Mouse (Mus musculus) testis, adult 2 months (tissue): Measurements from ENCODE around the gene 2310061I04Rik. TPM values are rescaled to one million over a fixed set of nuclear protein-coding genes. Genes with fewer than 3 reads are reported as not detected.

Source experiments
- H3K27ac ChIP-seq: fragments of 200-500 bp; 2 replicates; pipeline ENCODE4 v1.5.1; 2012; ENCODE audit warnings: low read depth, low read length; ENCODE audit not compliant: control insufficient read depth, insufficient read depth
- H3K27me3 ChIP-seq: fragments of 200-500 bp; 2 replicates; pipeline ENCODE4 v1.6.1; 2012; ENCODE audit warnings: mild to moderate bottlenecking, low read length, moderate library complexity; ENCODE audit not compliant: control insufficient read depth, insufficient read depth
- H3K36me3 ChIP-seq: fragments of 200-500 bp; 2 replicates; pipeline ENCODE4 v1.6.1; 2012; ENCODE audit warnings: mild to moderate bottlenecking, low read length; ENCODE audit not compliant: control insufficient read depth, insufficient read depth
- H3K4me1 ChIP-seq: fragments of 200-500 bp; 2 replicates; pipeline ENCODE4 v1.6.1; 2012; ENCODE audit warnings: low read length; ENCODE audit not compliant: control insufficient read depth, insufficient read depth
- H3K4me3 ChIP-seq: fragments of 200-500 bp; 2 replicates; pipeline ENCODE4 v1.5.1; 2012; ENCODE audit warnings: low read depth, mild to moderate bottlenecking, low read length, moderate library complexity, mixed read lengths; ENCODE audit not compliant: control insufficient read depth
- CTCF ChIP-seq: fragments of 200-500 bp; IDR thresholded peaks from 2 replicates; pipeline ENCODE4 v1.5.1; 2012; ENCODE audit warnings: low read depth, mild to moderate bottlenecking, inconsistent platforms, low read length, moderate library complexity; ENCODE audit not compliant: control insufficient read depth, insufficient read depth, insufficient replicate concordance
- POLR2A ChIP-seq: fragments of 200-500 bp; IDR thresholded peaks from 2 replicates; pipeline ENCODE4 v1.6.1; 2012; ENCODE audit warnings: low read depth, mild to moderate bottlenecking, inconsistent platforms, low read length, moderate library complexity; ENCODE audit not compliant: control insufficient read depth
- polyA plus RNA-seq: library from polyadenylated mRNA; depleted of rRNA; stranded (reverse); fragments of >200 nt; gene quantifications from 2 replicates; pipeline ENCODE4 v1.2.3, GENCODE M21; 2012

The 2310061I04Rik gene
- polyA plus RNA-seq, 1 experiment = 172 TPM

- peaks cover 2% of the 10 kb centered on the region; the same call in 1 of the 2 replicates for H3K4me1 ChIP-seq
- H3K4me3 ChIP-seq = no peak overlapping the region
- no peaks in the 10 kb centered on the region for H3K27me3 ChIP-seq
- H3K27ac ChIP-seq = 0 out of 2 replicates have a peak overlapping the region, but pooled peaks have one; percentile 32
- H3K36me3 ChIP-seq = peaks cover 3% of the 10 kb centered on the region
- TF ChIP-seq CTCF (no peak), POLR2A (no peak; the same call in 1 of the 2 replicates)
Measured at GRCm38 (mm10) chr17:35919864-35920301, 22.7 kb upstream of the 2310061I04Rik start.

- Histone ChIP-seq H3K27me3 (no peaks in the 10 kb centered on the region), H3K4me1 (peaks cover 2% of the 10 kb centered on the region; the same call in 1 of the 2 replicates), H3K27ac (peak overlapping the region; percentile 32; the same call in 1 of the 2 replicates), H3K4me3 (peak overlapping the region; percentile 44), H3K36me3 (peaks cover 3% of the 10 kb centered on the region)
- no peak; the same call in 1 of the 2 replicates for TF ChIP-seq POLR2A
- no peak for TF ChIP-seq CTCF
Measured at GRCm38 (mm10) chr17:35919060-35919715, 22.0 kb upstream of the 2310061I04Rik start.

- peak overlapping the region; percentile 87 for H3K27ac ChIP-seq
- H3K27me3 ChIP-seq = no peaks in the 10 kb centered on the region
- H3K4me3 ChIP-seq = peak overlapping the region; percentile 85
- peaks cover 5% of the 10 kb centered on the region for H3K36me3 ChIP-seq
- TF ChIP-seq POLR2A (no peak), CTCF (no peak)
- peaks cover 2% of the 10 kb centered on the region; the same call in 1 of the 2 replicates for H3K4me1 ChIP-seq
Measured at GRCm38 (mm10) chr17:35918276-35919059, 21.2 kb upstream of the 2310061I04Rik start.

DNA sequence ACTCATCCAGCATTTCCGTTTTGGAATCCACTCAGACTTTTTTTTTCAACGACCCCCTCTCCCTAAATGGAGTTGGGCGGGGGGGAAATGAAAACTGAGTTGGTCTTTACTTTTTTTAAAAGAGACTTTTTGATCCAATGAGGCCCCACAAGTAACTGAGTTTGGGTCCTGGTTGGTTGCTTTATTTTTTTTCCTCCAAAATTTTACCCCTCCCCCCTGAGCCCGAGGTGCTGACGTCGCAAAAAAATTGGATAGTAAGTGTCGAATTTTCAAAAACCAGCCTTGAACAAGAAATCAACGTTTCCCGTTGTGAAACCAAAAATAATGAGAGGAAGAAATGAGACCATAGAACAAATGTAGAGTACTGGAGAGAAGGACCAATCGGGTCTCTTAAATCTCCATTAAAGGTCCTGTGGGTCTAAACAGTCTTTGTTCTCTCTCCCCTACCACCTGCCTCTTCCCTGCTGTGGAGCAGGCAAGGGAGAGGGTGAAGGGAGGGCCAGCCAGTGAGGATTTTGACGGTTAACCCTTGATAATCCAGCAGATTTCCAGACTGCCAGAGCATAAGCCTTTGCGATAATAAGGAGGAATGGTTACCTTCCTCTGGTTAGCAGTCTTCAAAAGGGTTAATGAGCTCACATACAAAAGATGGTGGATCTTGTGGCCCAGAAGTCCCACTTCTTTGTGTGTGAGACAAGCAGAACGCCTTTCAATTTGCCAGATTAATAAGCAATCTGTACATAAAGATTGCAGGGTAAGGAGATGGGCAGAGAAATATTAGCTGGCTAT is 20.4 kb upstream of the 2310061I04Rik start:
- Histone ChIP-seq H3K36me3 (peaks cover 5% of the 10 kb centered on the region), H3K27me3 (no peaks in the 10 kb centered on the region), H3K4me1 (peaks cover 2% of the 10 kb centered on the region; the same call in 1 of the 2 replicates), H3K4me3 (peak overlapping the region; percentile 96), H3K27ac (peak overlapping the region; percentile 99)
- TF ChIP-seq POLR2A (peak; percentile 49; the same call in 1 of the 2 replicates), CTCF (no peak)

DNA sequence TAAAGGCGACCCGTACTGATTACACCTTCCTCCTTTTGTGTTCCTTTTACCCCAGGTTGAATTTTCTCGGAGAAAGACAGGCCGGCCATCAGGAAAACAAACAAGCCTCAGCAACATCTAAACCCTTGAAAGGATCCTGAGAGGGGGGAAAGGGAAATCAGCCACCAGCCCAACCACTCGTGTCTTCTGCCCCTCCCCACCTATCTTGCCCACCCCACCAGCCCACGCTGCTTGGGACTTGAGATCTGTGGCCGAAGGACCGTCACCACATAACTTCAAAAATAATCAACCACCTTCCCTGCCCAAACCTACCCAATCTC is 19.9 kb upstream of the 2310061I04Rik start:
- Histone ChIP-seq H3K36me3 (peaks cover 5% of the 10 kb centered on the region), H3K27me3 (no peaks in the 10 kb centered on the region), H3K27ac (peak overlapping the region; percentile 99), H3K4me1 (peaks cover 2% of the 10 kb centered on the region; the same call in 1 of the 2 replicates), H3K4me3 (peak overlapping the region; percentile 96)
- no peak for TF ChIP-seq CTCF
- no peak for TF ChIP-seq POLR2A

DNA sequence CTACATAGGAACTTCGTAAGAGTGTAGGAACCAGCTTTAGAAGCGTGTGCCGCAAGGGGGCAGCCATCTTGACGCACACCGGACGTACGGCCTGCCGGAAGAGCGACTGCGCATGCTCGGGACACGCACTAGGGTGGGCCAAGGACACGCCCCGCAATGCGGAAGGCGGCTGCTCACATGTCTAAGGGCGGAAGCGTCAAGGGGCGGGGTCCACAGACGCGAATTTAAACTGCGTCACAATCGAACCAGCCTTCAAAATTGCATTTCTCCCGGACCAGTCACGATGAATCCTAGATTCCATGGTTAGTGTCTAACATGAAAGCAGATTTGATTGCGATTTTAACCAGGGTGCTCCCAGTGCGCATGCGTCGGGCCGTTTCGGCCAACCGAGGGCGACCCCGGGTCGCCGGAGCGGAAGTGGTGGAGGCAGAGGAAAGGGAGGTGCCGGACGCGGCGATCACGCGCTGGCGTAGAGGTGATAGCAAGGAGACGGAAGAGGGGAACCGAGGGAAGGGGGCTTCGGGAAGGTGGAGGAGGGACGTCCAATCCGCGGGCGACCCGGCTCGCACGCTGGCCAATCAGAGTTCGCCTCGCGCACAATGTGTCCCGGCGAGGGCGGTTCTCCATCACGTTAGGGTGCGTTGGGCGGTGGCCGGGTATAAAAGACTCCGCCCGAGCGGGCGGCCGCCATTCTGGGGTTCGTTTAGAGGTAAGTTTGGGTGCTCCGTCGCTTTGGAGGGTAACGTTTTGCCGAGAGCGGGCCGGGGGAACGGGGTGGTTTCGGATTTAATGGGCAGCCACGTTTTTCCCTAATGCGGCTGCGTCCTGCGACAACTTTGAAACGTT is 19.3 kb upstream of the 2310061I04Rik start, which contains the start of the genes Mrps18b and Ppp1r10:
TSS of gene Mrps18b (minus strand) at position 93 of the 846 bp plus-strand sequence.
TSS of gene Ppp1r10 (plus strand) at position 138 of the 846 bp plus-strand sequence.
- H3K4me1 ChIP-seq = peaks cover 2% of the 10 kb centered on the region; the same call in 1 of the 2 replicates
- TF ChIP-seq POLR2A (peak; percentile 98), CTCF (peak; percentile 24; the same call in 1 of the 2 replicates)
- H3K27ac ChIP-seq = peak within 1 kb of the TSS; percentile 99
- H3K27me3 ChIP-seq = no peaks in the 10 kb centered on the region
- H3K36me3 ChIP-seq = peaks cover 5% of the 10 kb centered on the region
- H3K4me3 ChIP-seq = peak within 1 kb of the TSS; percentile 96
